Mouse (Mus musculus): ENCODE results near the gene Cldn10. TPM values are rescaled to one million over a fixed set of nuclear protein-coding genes. Genes with fewer than 3 reads are reported as not detected.

The Cldn10 gene
- polyA plus RNA-seq, 1 experiment from 2014 or later, result 1.5 TPM

GRCm38 (mm10) chr14:118878346-118878910, 90.7 kb downstream of the Cldn10 start:
- no peaks in the 10 kb centered on the region for H3K27me3 ChIP-seq
- peaks cover 69% of the 10 kb centered on the region for H3K36me3 ChIP-seq

GRCm38 (mm10) chr14:118880696-118881095, 93.0 kb downstream of the Cldn10 start:
- no peaks in the 10 kb centered on the region for H3K9me3 ChIP-seq
- H3K4me1 ChIP-seq, result 0 out of 2 replicates have a peak, but pooled peaks cover 3% of the 10 kb centered on the region
- H3K27me3 ChIP-seq, result no peaks in the 10 kb centered on the region
- H3K4me3 ChIP-seq, result no peak overlapping the region
- peaks cover 78% of the 10 kb centered on the region for H3K36me3 ChIP-seq
- H3K4me2 ChIP-seq (replicated peaks), result no peak overlapping the region
- 75% methylated on average over 10 of the region's 10 CpGs for WGBS
- no peak for ATAC-seq (ENCODE audit: low FRiP score, low read depth)
- H3K27ac ChIP-seq, result no peak overlapping the region
- no peak overlapping the region for H3K9ac ChIP-seq

More at GRCm38 (mm10) chr14:118878346-118878910, 90.7 kb downstream of the Cldn10 start:
- ATAC-seq (ENCODE audit: low FRiP score, low read depth), result no peak
- Histone ChIP-seq H3K4me3 (no peak overlapping the region), H3K9me3 (no peaks in the 10 kb centered on the region), H3K9ac (no peak overlapping the region), H3K27ac (no peak overlapping the region), H3K4me1 (0 out of 2 replicates have a peak, but pooled peaks cover 3% of the 10 kb centered on the region), H3K4me2 (replicated peaks) (no peak overlapping the region)
- WGBS, result 79% methylated on average over 11 of the region's 11 CpGs

GRCm38 (mm10) chr14:118883344-118884249, 95.9 kb downstream of the Cldn10 start:
- H3K4me2 ChIP-seq (replicated peaks), result no peak overlapping the region
- WGBS, result 82% methylated on average over 18 of the region's 18 CpGs

GRCm38 (mm10) chr14:118884250-118884556, 96.5 kb downstream of the Cldn10 start:
- no peak overlapping the region for H3K4me2 ChIP-seq (replicated peaks)
- H3K4me3 ChIP-seq, result no peak overlapping the region
- H3K27ac ChIP-seq, result no peak overlapping the region
- no peaks in the 10 kb centered on the region for H3K4me1 ChIP-seq
- H3K36me3 ChIP-seq, result peaks cover 90% of the 10 kb centered on the region
- ATAC-seq (ENCODE audit: low FRiP score, low read depth), result no peak
- H3K9me3 ChIP-seq, result no peaks in the 10 kb centered on the region
- H3K27me3 ChIP-seq, result no peaks in the 10 kb centered on the region
- WGBS, result 85% methylated on average over 7 of the region's 7 CpGs
- no peak overlapping the region for H3K9ac ChIP-seq

More at GRCm38 (mm10) chr14:118883344-118884249, 95.9 kb downstream of the Cldn10 start:
- H3K27me3 ChIP-seq, result no peaks in the 10 kb centered on the region
- no peaks in the 10 kb centered on the region for H3K9me3 ChIP-seq
- no peak overlapping the region for H3K27ac ChIP-seq
- no peak overlapping the region for H3K4me3 ChIP-seq
- ATAC-seq (ENCODE audit: low FRiP score, low read depth), result no peak
- peaks cover 90% of the 10 kb centered on the region for H3K36me3 ChIP-seq
- H3K4me1 ChIP-seq, result no peaks in the 10 kb centered on the region
- no peak overlapping the region for H3K9ac ChIP-seq

- Histone ChIP-seq H3K4me1 (no peaks in the 10 kb centered on the region), H3K9ac (no peak overlapping the region), H3K9me3 (no peaks in the 10 kb centered on the region), H3K36me3 (peaks cover 88% of the 10 kb centered on the region), H3K4me2 (replicated peaks) (no peak overlapping the region), H3K27me3 (no peaks in the 10 kb centered on the region), H3K4me3 (no peak overlapping the region), H3K27ac (no peak overlapping the region)
- 88% methylated on average over 4 of the region's 4 CpGs for WGBS
- ATAC-seq (ENCODE audit: low FRiP score, low read depth), result no peak
Measured at GRCm38 (mm10) chr14:118890101-118890500, 102.4 kb downstream of the Cldn10 start.

- Histone ChIP-seq H3K27me3 (no peaks in the 10 kb centered on the region), H3K27ac (no peak overlapping the region), H3K9me3 (no peaks in the 10 kb centered on the region), H3K4me1 (no peaks in the 10 kb centered on the region), H3K36me3 (peaks cover 88% of the 10 kb centered on the region), H3K4me2 (replicated peaks) (no peak overlapping the region), H3K9ac (no peak overlapping the region), H3K4me3 (no peak overlapping the region)
- WGBS, result 85% methylated on average over 7 of the region's 7 CpGs
- ATAC-seq (ENCODE audit: low FRiP score, low read depth), result no peak
Measured at GRCm38 (mm10) chr14:118895228-118895627, 107.5 kb downstream of the Cldn10 start.

GRCm38 (mm10) chr14:118895655-118896054, 107.9 kb downstream of the Cldn10 start:
- WGBS, result 80% methylated on average over 10 of the region's 10 CpGs
- no peaks in the 10 kb centered on the region for H3K27me3 ChIP-seq
- H3K9me3 ChIP-seq, result no peaks in the 10 kb centered on the region
- no peak for ATAC-seq (ENCODE audit: low FRiP score, low read depth)
- H3K36me3 ChIP-seq, result peaks cover 91% of the 10 kb centered on the region
- H3K27ac ChIP-seq, result no peak overlapping the region
- no peak overlapping the region for H3K4me3 ChIP-seq
- no peak overlapping the region for H3K4me2 ChIP-seq (replicated peaks)
- no peak overlapping the region for H3K9ac ChIP-seq
- H3K4me1 ChIP-seq, result no peaks in the 10 kb centered on the region

GRCm38 (mm10) chr14:118899940-118900339, 112.2 kb downstream of the Cldn10 start:
- H3K4me1 ChIP-seq, result 0 out of 2 replicates have a peak, but pooled peaks cover 2% of the 10 kb centered on the region
- H3K9ac ChIP-seq, result no peak overlapping the region
- 77% methylated on average over 11 of the region's 11 CpGs for WGBS

GRCm38 (mm10) chr14:118900911-118901310, 113.2 kb downstream of the Cldn10 start:
- H3K27me3 ChIP-seq, result no peaks in the 10 kb centered on the region

More at GRCm38 (mm10) chr14:118899940-118900339, 112.2 kb downstream of the Cldn10 start:
- Histone ChIP-seq H3K4me2 (replicated peaks) (no peak overlapping the region), H3K36me3 (peaks cover 97% of the 10 kb centered on the region), H3K27me3 (no peaks in the 10 kb centered on the region), H3K4me3 (no peak overlapping the region), H3K27ac (no peak overlapping the region), H3K9me3 (peaks cover 4% of the 10 kb centered on the region; the same call in 1 of the 2 replicates)
- ATAC-seq (ENCODE audit: low FRiP score, low read depth), result no peak

GRCm38 (mm10) chr14:118903397-118903796, 115.7 kb downstream of the Cldn10 start:
- Histone ChIP-seq H3K4me1 (0 out of 2 replicates have a peak, but pooled peaks cover 2% of the 10 kb centered on the region), H3K4me2 (replicated peaks) (no peak overlapping the region), H3K27ac (no peak overlapping the region), H3K9me3 (peaks cover 4% of the 10 kb centered on the region; the same call in 1 of the 2 replicates), H3K4me3 (no peak overlapping the region), H3K36me3 (peaks cover 92% of the 10 kb centered on the region), H3K9ac (no peak overlapping the region), H3K27me3 (no peaks in the 10 kb centered on the region)
- no peak for ATAC-seq (ENCODE audit: low FRiP score, low read depth)
- WGBS, result 82% methylated on average over 3 of the region's 3 CpGs

More at GRCm38 (mm10) chr14:118900911-118901310, 113.2 kb downstream of the Cldn10 start:
- Histone ChIP-seq H3K4me2 (replicated peaks) (no peak overlapping the region), H3K9me3 (peaks cover 4% of the 10 kb centered on the region; the same call in 1 of the 2 replicates), H3K4me1 (0 out of 2 replicates have a peak, but pooled peaks cover 2% of the 10 kb centered on the region), H3K36me3 (peaks cover 92% of the 10 kb centered on the region), H3K9ac (no peak overlapping the region), H3K4me3 (no peak overlapping the region), H3K27ac (no peak overlapping the region)
- 97% methylated on average over 1 of the region's 1 CpGs for WGBS
- no peak for ATAC-seq (ENCODE audit: low FRiP score, low read depth)

GRCm38 (mm10) chr14:118903867-118904562, 116.3 kb downstream of the Cldn10 start:
- no peak for ATAC-seq (ENCODE audit: low FRiP score, low read depth)

More at GRCm38 (mm10) chr14:118903867-118904562, 116.3 kb downstream of the Cldn10 start:
- Histone ChIP-seq H3K4me1 (0 out of 2 replicates have a peak, but pooled peaks cover 2% of the 10 kb centered on the region), H3K4me3 (no peak overlapping the region), H3K36me3 (peaks cover 91% of the 10 kb centered on the region), H3K27ac (no peak overlapping the region), H3K9me3 (peaks cover 4% of the 10 kb centered on the region; the same call in 1 of the 2 replicates), H3K27me3 (no peaks in the 10 kb centered on the region), H3K4me2 (replicated peaks) (no peak overlapping the region), H3K9ac (no peak overlapping the region)
- WGBS, result 52% methylated on average over 6 of the region's 6 CpGs
